In genomic region chr3:108392793-108393192, GRCm38 (mm10) we compare ENCODE assay signal across 17 mouse cellular contexts. TPM values are rescaled to one million over a fixed set of nuclear protein-coding genes. Genes with fewer than 3 reads are reported as not detected.
A peak's percentile ranks its signal among the peaks of the same experiment; 100 is the strongest.
DNase-seq lines count a peak whose midpoint lies in the region; ATAC-seq and TF ChIP-seq lines count a peak whose summit lies in the region.
"Had no signal": no experiment of that assay in that cellular context is flagged by ENCODE, and none has a peak within 500 bp of the region (broad histone marks: within the 10 kb centered on the region; RNA-seq: fewer than 3 reads in every experiment).

No protein-coding gene starts in this region.

- WGBS in heart, embryonic 10.5 days, result 40% methylated on average over 15 of the region's 15 CpGs

- DNase-seq in heart, embryonic 10.5 days (ENCODE audit: low spot score), result no peak
- no peak for DNase-seq in heart, adult 18-20 months
- DNase-seq in layer of hippocampus, adult 2 months (ENCODE audit: low spot score in 2 of 2), result no peak
- DNase-seq in layer of hippocampus, adult 9-11 months, result no peak
- peak; percentile 5 for DNase-seq in thymus, postnatal 4 days
- no peak for DNase-seq in thymus, postnatal 25 days
- DNase-seq in gastrocnemius, postnatal 14 days, result no peak
- DNase-seq: adrenal gland, postnatal 14 days; B cell, adult 2 months; cerebellum, adult 11-12 months; thymus, postnatal 14 days had no signal

- peaks cover 50% of the 10 kb centered on the region for H3K27me3 ChIP-seq in heart, embryonic 10.5 days (ENCODE audit: insufficient read depth, poor library complexity, severe bottlenecking)
- H3K27me3 ChIP-seq: embryonic facial prominence, embryonic 15.5 days; hindbrain, embryonic 15.5 days; Patski had no signal

- no peak for ATAC-seq in cerebellum, adult (ENCODE audit: insufficient number of reproducible peaks, low FRiP score, low TSS enrichment)
- ATAC-seq: Patski had no signal

- intact Hi-C loops in gastrocnemius, postnatal 14 days (cut with DNase I; ENCODE audit: low total_unique reads), result no loop called here

- peak overlapping the region; percentile 42; the same call in 1 of the 2 replicates for H3K27ac ChIP-seq in heart, embryonic 10.5 days
- H3K27ac ChIP-seq in layer of hippocampus, adult 2 months, result peak overlapping the region; percentile 10; the same call in 1 of the 2 replicates
- H3K27ac ChIP-seq: embryonic facial prominence, embryonic 15.5 days; hindbrain, embryonic 15.5 days had no signal

- H3K4me3 ChIP-seq in heart, embryonic 10.5 days, result peak overlapping the region; percentile 32
- no peak overlapping the region for H3K4me3 ChIP-seq in layer of hippocampus, adult 2 months
- H3K4me3 ChIP-seq: embryonic facial prominence, embryonic 15.5 days; hindbrain, embryonic 15.5 days had no signal

- peaks cover under 1% of the 10 kb centered on the region; the same call in 1 of the 2 replicates for H3K36me3 ChIP-seq in heart, embryonic 10.5 days

- no peaks in the 10 kb centered on the region for H3K9me3 ChIP-seq in heart, embryonic 10.5 days
- H3K9me3 ChIP-seq: embryonic facial prominence, embryonic 15.5 days; hindbrain, embryonic 15.5 days had no signal

- H3K4me1 ChIP-seq in heart, embryonic 10.5 days, result peaks cover 42% of the 10 kb centered on the region

- TF ChIP-seq CTCF in layer of hippocampus, adult 2 months (conservative IDR thresholded peaks at IDR 0.05), result no peak

RNA-seq across cellular contexts. Expression of gene Psrc1, which starts 9.2 kb away (rescaled TPM):
- polyA plus RNA-seq in heart, embryonic 10.5 days (2016; fragmentation: Nextera tagmentation; extraction: Ambion mirVana), result 44.0 and 57.6 TPM in 2 replicates
- total RNA-seq in heart, adult 18-20 months (2021), result under 1 TPM in 1 of 2 experiments, not detected in 1; 0.33 TPM
- total RNA-seq in layer of hippocampus, adult 2 months (2021), result 10 to 100 TPM; 17.5 to 22.2 TPM
- 1 to 10 TPM in 1 of 2 experiments, under 1 TPM in 1; 0.53 to 1.1 TPM for total RNA-seq in gastrocnemius, postnatal 14 days (2021)
- total RNA-seq: gastrocnemius, adult 18-20 months; liver, adult 2 months had no signal

RNA-seq across cellular contexts. Expression of gene Celsr2, which starts 22.6 kb away (rescaled TPM):
- 2.7 and 2.8 TPM in 2 replicates for polyA plus RNA-seq in heart, embryonic 10.5 days (2016; fragmentation: Nextera tagmentation; extraction: Ambion mirVana)
- total RNA-seq in heart, adult 18-20 months (2021), result 1 to 10 TPM; 5.9 to 9.5 TPM
- 100 to 1,000 TPM; 185 to 201 TPM for total RNA-seq in layer of hippocampus, adult 2 months (2021)
- 1 to 10 TPM; 3.1 TPM for total RNA-seq in gastrocnemius, postnatal 14 days (2021)

RNA-seq across cellular contexts. Expression of gene Mybphl, which starts 28.1 kb away (rescaled TPM):
- polyA plus RNA-seq in heart, embryonic 10.5 days (2016; fragmentation: Nextera tagmentation; extraction: Ambion mirVana), result 60.0 and 65.8 TPM in 2 replicates
- 10 to 100 TPM; 49.7 to 55.1 TPM for total RNA-seq in heart, adult 18-20 months (2021)
- 1 to 10 TPM in 1 of 2 experiments, under 1 TPM in 1; 0.83 to 1.5 TPM for total RNA-seq in layer of hippocampus, adult 2 months (2021)
- under 1 TPM; 0.27 to 0.35 TPM for total RNA-seq in gastrocnemius, postnatal 14 days (2021)
- total RNA-seq: adrenal gland, postnatal 14 days; gastrocnemius, adult 18-20 months; liver, adult 2 months had no signal
- polyA plus RNA-seq: liver, adult 2 months; Patski had no signal

RNA-seq across cellular contexts. Expression of gene Sars, which starts 52.2 kb away (rescaled TPM):
- polyA plus RNA-seq in heart, embryonic 10.5 days (2016; fragmentation: Nextera tagmentation; extraction: Ambion mirVana), result 106 and 130 TPM in 2 replicates
- 10 to 100 TPM; 80.2 to 89.6 TPM for total RNA-seq in heart, adult 18-20 months (2021)
- 100 to 1,000 TPM; 198 to 213 TPM for total RNA-seq in layer of hippocampus, adult 2 months (2021)
- total RNA-seq in gastrocnemius, postnatal 14 days (2021), result 100 to 1,000 TPM; 115 to 120 TPM

Comparison
In these comparisons a context has a peak if more than half of its experiments do, and no peak if none do; other contexts are left out.
1. RNA of gene Psrc1, which starts 9.2 kb away (total RNA-seq): 17.5 to 22.2 TPM in layer of hippocampus, adult 2 months; 0.53 to 1.1 TPM in gastrocnemius, postnatal 14 days and 0.33 TPM in heart, adult 18-20 months; every median in the first group is over 4 times any median in the second.
2. RNA of gene Celsr2, which starts 22.6 kb away (total RNA-seq): 185 to 201 TPM in layer of hippocampus, adult 2 months; 5.9 to 9.5 TPM in heart, adult 18-20 months and 3.1 TPM in gastrocnemius, postnatal 14 days; every median in the first group is over 10 times any median in the second.
3. RNA of gene Mybphl, which starts 28.1 kb away (total RNA-seq): 49.7 to 55.1 TPM in heart, adult 18-20 months; 0.83 to 1.5 TPM in layer of hippocampus, adult 2 months and 0.27 to 0.35 TPM in gastrocnemius, postnatal 14 days; every median in the first group is over 10 times any median in the second.